Mouse (Mus musculus): ENCODE measurements around the gene Ier5.

DNA sequence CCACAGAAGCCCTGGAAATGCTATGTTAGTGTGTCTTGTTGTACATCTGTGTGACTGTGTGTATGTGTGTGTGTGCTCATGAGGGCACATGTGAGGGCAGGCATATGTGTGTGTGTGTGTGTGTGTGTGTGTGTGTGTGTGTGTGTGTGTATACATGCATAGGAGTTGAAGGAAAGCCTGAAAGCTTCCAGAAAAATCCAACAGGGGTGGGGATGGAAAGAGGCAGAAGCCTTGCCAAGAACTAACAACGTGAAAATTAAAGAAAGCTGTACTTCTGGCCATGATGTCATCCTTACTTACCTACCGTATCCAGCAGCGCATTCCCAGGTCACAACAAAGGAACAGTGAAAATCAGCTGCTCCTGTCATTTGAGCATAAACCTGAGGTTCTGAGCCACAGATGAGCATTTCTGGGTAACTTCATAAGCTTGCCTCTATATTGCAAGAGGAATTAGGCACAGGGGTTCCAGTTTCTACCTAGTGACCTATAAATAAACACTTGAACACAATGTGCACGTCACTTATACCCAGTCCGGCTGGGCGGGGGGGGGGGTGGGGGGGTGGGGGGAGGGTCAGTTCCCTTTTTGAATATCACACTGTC, 45.0 kb downstream of the Ier5 start:
- TF ChIP-seq POLR2A (IDR thresholded peaks at IDR 0.05; ENCODE audit: insufficient read length, low read depth), result no peak
- TF ChIP-seq USF1 (IDR thresholded peaks at IDR 0.05; ENCODE audit: low read depth), result no peak
- no peak for TF ChIP-seq REST (IDR thresholded peaks at IDR 0.05; ENCODE audit: insufficient read depth, insufficient read length)
- TF ChIP-seq SRF (IDR thresholded peaks at IDR 0.05; ENCODE audit: control insufficient read depth, insufficient read length, low read depth), result no peak
- TF ChIP-seq TCF12 (IDR thresholded peaks at IDR 0.05; ENCODE audit: insufficient read depth, poor library complexity, severe bottlenecking), result no peak

Measured in myocyte (in vitro differentiated cells).